Mouse (Mus musculus): ENCODE measurements at regions not wholly inside any gene's neighbourhood (a gene's known extent, or its start where the extent isn't known, plus 50 kb on each side); places are given as distances from the start of the nearest gene placed in this dataset.

DNA sequence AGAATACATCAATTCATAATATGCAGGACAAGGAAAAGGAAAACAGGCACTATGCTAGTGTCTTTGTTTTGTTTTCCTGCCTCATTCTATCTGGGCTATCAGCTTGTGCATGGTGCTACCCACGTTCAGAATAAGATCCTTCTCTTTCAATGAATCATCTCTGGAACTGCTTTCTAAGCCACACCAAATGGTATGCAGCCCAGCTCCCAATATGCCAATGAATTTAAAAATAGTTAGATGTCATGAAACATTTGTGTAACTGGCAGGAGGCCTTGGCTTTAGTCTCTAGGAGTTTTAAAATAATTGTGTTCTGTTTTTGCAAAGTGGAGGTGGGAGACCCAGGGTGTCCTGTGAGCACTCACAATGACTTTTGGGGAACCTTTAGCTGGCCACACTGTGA, 603.1 kb upstream of the Sema6d start:
- no peak for DNase-seq

GRCm38 (mm10) chr2:123506162-123506561, 583.6 kb upstream of the Sema6d start:
- no peak for DNase-seq

DNA sequence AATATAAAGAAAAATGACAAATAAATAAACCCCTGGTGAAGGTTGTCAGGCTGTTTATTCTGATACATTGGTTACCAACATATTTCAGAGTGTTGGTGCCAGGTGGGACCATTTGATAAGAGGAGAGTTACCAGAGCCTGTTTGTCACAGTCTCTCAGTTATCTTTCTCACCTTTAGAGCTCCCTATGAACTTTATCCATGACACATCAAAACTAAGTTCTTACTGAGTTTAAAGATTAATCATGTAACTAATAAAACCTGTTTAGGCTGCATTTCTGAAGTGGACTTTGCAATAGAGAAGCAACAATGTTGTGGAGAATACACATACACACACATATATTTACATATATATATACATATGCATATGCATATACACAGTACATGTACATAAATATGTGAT, 582.7 kb upstream of the Sema6d start:
- no peak for DNase-seq

DNA sequence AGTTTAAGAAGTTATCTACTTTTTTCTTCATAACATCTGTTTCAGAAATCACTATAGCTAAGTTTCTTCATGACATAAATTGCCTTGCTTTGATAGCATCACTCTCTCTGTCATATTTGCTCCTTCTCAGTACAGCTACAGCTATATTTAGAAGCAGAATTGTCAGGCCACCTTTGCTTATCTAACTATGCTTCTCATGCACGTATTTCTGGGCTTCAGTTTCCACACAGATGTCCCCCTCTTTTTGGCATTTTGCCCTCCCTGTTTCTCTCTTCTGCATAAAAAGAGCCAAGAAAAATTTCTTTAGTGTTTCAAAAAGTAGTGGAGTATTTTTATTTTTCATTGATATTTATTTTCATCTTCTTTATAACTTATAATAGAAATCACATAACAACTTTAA, 560.9 kb upstream of the Sema6d start:
- DNase-seq = no peak

GRCm38 (mm10) chr2:123532946-123533791, 556.6 kb upstream of the Sema6d start:
- no peak for DNase-seq

GRCm38 (mm10) chr2:123551249-123551850, 538.4 kb upstream of the Sema6d start:
- DNase-seq = no peak

DNA sequence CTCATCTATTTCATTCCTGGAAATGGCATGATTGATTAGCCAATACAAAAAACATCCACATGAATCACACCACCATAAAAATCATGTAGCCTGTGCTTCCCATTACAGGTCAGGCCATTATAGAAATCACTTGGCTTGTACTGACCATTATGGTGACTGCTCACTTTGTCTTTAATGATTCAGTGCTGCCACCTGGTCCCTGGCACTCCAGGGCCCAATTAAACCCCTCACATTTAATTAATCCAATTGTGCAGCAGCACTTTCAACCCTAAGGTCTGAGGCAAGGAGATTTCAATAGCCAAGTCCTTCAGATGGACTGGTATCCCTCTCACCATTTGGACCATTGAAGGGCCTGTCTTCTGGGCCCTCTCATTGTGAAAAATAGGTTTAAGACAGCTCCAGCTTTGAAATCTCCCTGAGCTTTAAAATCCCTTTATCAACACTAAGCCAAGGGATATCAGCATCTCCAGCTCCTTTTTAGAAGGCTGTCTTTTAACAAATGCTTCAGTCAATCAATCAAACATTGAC, 531.6 kb upstream of the Sema6d start:
- no peak for DNase-seq
